Mouse (Mus musculus) v-Abl transformed pro-B cells (cell line): Measurements from ENCODE around the gene Stag1.

Experiments used
- in situ Hi-C, 2 experiments: fragments of 400-800 bp; cut with MboI; formaldehyde crosslinking; loops; one replicate each; pipeline ENCODE4 v1.15.1; 2025; ENCODE audit not compliant: unreplicated experiment in 2 of 2

The Stag1 gene

DNA sequence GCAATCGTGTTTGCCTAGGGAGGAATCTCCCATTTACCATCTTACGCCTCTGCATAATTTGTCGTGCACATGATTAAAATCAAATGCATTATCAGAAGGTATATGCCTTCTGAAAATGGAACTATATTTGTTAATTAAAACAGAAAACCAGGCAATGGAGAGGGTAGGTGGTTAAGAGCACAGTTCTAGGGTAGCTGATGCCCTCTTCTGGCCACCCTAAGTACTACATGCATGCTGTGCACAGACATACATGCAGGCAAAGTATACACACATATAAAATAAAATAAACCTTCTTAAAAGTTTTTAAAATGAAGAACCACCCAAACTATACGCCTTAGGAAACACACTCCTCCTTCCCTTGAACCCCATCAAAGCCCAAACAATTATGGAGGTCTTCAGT lies 404.5 kb downstream of the Stag1 start:
- in situ Hi-C loops = loop anchor here (5.0 to 25.0 kb wide), 11 partner anchors 85 to 1885 kb away; partner anchors contain the start of gene Nck1 (in 1 of the 2)

DNA sequence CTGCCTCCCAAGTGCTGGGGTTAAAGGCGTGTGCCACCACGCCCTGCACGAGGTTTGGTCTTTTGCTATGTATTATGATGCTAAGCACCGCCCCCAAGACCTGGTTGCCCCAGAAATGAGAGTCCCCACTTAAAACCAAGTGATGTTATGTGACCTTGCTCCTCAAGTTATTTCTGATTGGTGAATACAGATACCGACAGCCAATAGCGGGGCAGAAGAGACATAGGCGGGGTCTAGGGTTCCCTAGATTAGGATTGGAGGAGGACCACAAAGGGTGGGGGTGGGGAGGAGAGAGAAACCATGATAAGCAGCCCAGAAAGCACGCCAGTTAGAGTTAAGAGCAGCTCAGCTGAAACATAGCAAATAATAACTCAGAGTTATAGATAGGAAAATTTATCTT lies 405.2 kb downstream of the Stag1 start:
- in situ Hi-C loops = loop anchor here (5.0 to 25.0 kb wide), 11 partner anchors 86 to 1884 kb away; partner anchors contain the start of gene Nck1 (in 1 of the 2)

DNA sequence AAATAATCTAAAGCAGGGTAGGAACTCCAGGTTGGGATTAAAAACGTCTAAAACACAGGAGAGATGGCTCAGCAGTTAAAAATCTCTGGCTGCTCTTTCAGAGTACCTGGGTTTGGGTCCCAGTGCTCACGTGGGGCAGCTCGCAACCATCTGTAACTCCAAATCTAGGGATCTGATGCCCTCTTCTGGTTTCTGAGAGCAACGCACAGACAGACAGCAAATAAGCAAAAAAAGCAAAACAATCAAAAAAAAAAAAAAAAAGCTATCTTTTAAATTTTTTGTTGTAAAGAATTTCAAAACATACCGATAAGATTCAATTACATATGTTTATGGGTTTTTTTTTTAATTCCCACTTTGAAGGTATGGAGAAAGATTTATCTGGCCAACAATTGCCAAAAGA lies 405.7 kb downstream of the Stag1 start:
- in situ Hi-C loops = loop anchor here (5.0 to 25.0 kb wide), 11 partner anchors 86 to 1884 kb away; partner anchors contain the start of gene Nck1 (in 1 of the 2)

DNA sequence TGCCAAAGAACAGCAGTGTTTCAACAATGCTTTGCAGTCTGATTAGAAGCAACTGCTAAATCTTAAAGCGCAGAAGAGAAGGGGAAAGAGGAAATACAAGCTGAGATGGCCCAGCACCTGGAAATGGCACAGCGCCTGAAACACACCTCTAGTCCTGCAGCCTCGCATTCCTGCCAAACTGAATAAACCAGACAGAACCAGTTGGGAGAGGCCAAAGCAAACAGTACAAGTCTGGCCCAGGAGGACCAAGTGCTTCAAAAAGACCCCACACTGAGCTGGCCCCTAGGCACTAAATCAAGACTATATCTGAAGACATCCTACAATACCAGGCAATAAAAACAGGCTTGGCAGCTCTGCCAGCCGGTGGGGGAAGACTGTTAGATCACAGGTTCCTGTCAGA lies 408.3 kb downstream of the Stag1 start:
- in situ Hi-C loops = loop anchor here (10.0 to 25.0 kb wide), 4 partner anchors 91 to 1881 kb away; no protein-coding TSS in a partner anchor
